Mouse (Mus musculus) mouse embryonic stem cell (cell line): ENCODE results near the gene Cyp8b1.

Experiments
- in situ Hi-C, 2 experiments: fragments of 300-500 bp; cut with MboI; formaldehyde crosslinking; loops; 1 replicate in 1 of 2; 3 replicates in 1 of 2; pipeline ENCODE4 v1.14.3; 2019 to 2020; ENCODE audit warnings: low sequenced_read_pairs in 2 of 2, low pct_unique_long_range_greater_than_20kb in 1 of 2, mixed read lengths in 1 of 2; ENCODE audit not compliant: unreplicated experiment in 1 of 2

Cyp8b1 gene

GRCm38 (mm10) chr9:121864837-121865236, 51.3 kb downstream of the Cyp8b1 start:
- in situ Hi-C loops: no loop called here
